10 mouse cellular contexts compared by ENCODE assay signal in the genomic region with DNA sequence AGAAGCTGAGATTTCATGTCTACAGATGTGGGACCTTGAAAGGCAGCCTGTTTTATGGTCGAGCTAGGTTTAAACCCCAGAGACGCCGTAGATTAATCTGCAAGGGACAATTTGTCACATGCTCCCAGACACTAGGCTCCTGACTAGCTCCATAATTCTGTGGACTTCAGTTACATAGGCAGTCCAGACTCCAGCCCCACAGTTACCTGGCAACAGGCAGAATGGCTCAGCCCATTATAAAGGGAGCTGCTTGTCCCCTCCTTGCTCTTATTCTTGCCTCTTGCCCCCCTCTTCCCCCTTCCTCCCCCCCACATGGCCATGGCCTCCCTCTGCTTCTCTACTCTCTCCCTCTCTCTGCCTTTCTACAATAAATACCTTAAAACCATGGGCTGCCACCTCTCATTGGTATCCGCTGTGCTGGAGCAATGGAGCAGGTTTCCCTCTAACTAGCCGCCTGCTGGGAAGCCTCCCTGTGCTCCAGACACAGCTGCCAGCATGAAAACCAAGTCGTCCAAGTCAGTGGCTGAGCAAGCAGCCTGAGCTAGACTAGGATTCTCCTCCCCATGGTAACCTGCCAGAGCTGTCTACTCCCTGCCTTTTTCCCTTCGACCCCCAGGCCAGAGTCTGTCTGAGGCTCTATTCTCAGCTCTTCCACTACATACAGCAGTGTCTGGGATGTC.
DNase-seq lines count a peak whose midpoint lies in the region; ATAC-seq lines count a peak whose summit lies in the region.
"Had no signal": no experiment of that assay in that cellular context is flagged by ENCODE, and none has a peak within 500 bp of the region (broad histone marks: within the 10 kb centered on the region; RNA-seq: fewer than 3 reads in every experiment).

No protein-coding gene starts in this region.

- H3K9me3 ChIP-seq in hindbrain, embryonic 12.5 days (replicated peaks) = no peaks in the 10 kb centered on the region
- H3K9me3 ChIP-seq in neural tube, embryonic 12.5 days = no peaks in the 10 kb centered on the region
- H3K9me3 ChIP-seq: lung, embryonic 15.5 days had no signal

- H3K4me1 ChIP-seq in hindbrain, embryonic 12.5 days = no peaks in the 10 kb centered on the region
- H3K4me1 ChIP-seq in neural tube, embryonic 12.5 days = no peaks in the 10 kb centered on the region
- H3K4me1 ChIP-seq: lung, embryonic 15.5 days had no signal

- no peak overlapping the region for H3K4me3 ChIP-seq in hindbrain, embryonic 12.5 days
- H3K4me3 ChIP-seq in neural tube, embryonic 12.5 days = no peak overlapping the region
- H3K4me3 ChIP-seq: lung, embryonic 15.5 days had no signal

- ATAC-seq in hindbrain, embryonic 12.5 days (ENCODE audit: low FRiP score) = peak; percentile 71
- peak; percentile 70; the same call in 1 of the 2 replicates for ATAC-seq in neural tube, embryonic 12.5 days (ENCODE audit: low FRiP score, low read depth)

- H3K4me2 ChIP-seq in hindbrain, embryonic 12.5 days (replicated peaks) = no peak overlapping the region
- no peak overlapping the region for H3K4me2 ChIP-seq in neural tube, embryonic 12.5 days (replicated peaks)
- H3K4me2 ChIP-seq: lung, embryonic 15.5 days had no signal

- H3K9ac ChIP-seq in hindbrain, embryonic 12.5 days = no peak overlapping the region
- H3K9ac ChIP-seq in neural tube, embryonic 12.5 days = no peak overlapping the region
- H3K9ac ChIP-seq: lung, embryonic 15.5 days had no signal

- no peaks in the 10 kb centered on the region for H3K27me3 ChIP-seq in hindbrain, embryonic 12.5 days
- H3K27me3 ChIP-seq in neural tube, embryonic 12.5 days (replicated peaks) = no peaks in the 10 kb centered on the region
- H3K27me3 ChIP-seq: lung, embryonic 15.5 days had no signal

- 29% methylated on average over 7 of the region's 7 CpGs for WGBS in hindbrain, embryonic 12.5 days
- 36% methylated on average over 7 of the region's 7 CpGs for WGBS in neural tube, embryonic 12.5 days

- H3K36me3 ChIP-seq in hindbrain, embryonic 12.5 days = no peaks in the 10 kb centered on the region
- no peaks in the 10 kb centered on the region for H3K36me3 ChIP-seq in neural tube, embryonic 12.5 days
- H3K36me3 ChIP-seq: lung, embryonic 15.5 days had no signal

- H3K27ac ChIP-seq in hindbrain, embryonic 12.5 days = no peak overlapping the region
- H3K27ac ChIP-seq in neural tube, embryonic 12.5 days = no peak overlapping the region
- H3K27ac ChIP-seq: lung, embryonic 15.5 days had no signal

- DNase-seq in gastrocnemius, adult 18-20 months (ENCODE audit: low spot score) = peak; percentile 8
- no peak for DNase-seq in gastrocnemius, postnatal 36 days
- peak; percentile 44 to 64 for DNase-seq in cerebellum, postnatal 25 days
- DNase-seq in heart, adult 8-10 months (ENCODE audit: low spot score) = no peak
- no peak for DNase-seq in testis, postnatal 10 days (ENCODE audit: low spot score)
- DNase-seq in adrenal gland, postnatal 14 days = no peak
- DNase-seq: B cell, adult 2 months had no signal

- intact Hi-C loops in gastrocnemius, postnatal 36 days (cut with DNase I) = no loop called here

Comparison
In these comparisons a context has a peak if more than half of its experiments do, and no peak if none do; other contexts are left out.
1. DNase-seq: peak in gastrocnemius, adult 18-20 months (single experiment) and cerebellum, postnatal 25 days (2 of 2); none in gastrocnemius, postnatal 36 days (0 of 2), heart, adult 8-10 months (single experiment), testis, postnatal 10 days (single experiment) and adrenal gland, postnatal 14 days (single experiment).